Mouse (Mus musculus): Measurements from ENCODE around the gene Arhgap31. TPM values are rescaled to one million over a fixed set of nuclear protein-coding genes. Genes with fewer than 3 reads are reported as not detected.

Gene Arhgap31
- total RNA-seq, 2 experiments from 2014 or later = 34.8 to 48.2 TPM

DNA sequence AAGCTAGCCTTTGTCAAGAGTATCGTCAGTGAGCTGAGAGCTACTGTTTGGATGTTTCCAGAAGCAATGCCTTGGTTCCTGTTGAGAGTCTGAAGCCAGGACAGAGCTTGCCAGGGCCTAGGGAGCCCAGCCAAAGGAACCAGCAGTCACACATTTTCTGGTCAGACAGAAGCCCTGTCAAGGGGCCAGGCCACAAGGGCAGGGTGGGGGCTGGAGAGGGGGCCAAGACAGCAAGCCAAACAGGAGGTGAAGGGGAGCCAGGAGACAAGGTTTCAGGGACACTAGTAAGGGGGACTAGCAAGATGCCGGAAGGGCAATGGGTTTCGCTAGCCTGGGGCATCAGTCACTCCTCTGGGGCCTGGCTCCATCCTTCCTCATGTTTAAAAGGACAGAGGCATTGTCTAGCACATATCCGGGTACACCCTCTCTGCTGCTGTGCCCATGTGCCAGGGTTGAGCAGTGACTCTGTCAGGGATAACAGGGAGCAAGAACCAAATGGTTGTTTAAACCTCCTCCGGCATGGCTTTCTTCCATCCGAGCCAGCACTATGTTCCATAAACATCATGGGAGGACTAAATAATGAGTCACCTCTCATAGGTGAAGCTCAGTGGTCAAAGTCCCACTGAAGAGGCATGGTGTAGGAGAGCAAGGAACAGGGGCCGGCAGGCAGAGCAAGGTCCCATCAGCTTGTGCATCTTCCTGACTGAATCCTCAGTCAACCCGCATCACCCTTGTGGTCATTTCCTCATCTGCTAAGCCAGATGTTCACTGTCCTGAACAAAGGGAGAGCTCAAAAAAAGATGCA lies 44.0 kb downstream of the Arhgap31 start:
- intact Hi-C loops (cut with DNase I) = loop anchor here (5.0 kb wide), 1 partner anchor 37 kb away; no protein-coding TSS in a partner anchor
- DNase-seq (ENCODE audit: low spot score) = peak; percentile 71

DNA sequence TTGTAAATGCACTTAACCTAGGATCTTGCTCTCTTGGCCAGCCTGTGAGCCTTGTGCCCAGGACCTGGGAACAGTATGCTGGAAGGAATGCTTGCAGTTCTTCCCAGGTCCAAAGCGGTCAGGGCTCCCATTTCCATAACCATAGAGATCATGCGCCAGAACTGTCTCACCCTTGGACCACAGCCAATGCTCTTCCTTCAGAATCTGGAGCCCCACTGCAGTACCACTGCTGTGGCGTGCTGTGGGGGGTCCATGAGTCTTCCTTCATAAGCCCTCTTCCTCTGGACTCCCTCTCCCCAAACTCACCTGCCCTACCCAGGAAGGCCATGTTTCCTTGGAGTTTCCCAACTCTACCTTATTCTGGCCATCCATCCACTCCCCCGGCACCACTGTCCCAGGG lies 46.6 kb downstream of the Arhgap31 start:
- no peak for DNase-seq (ENCODE audit: low spot score)
- intact Hi-C loops (cut with DNase I) = loop anchor here (2.0 to 5.0 kb wide), 2 partner anchors 14 to 34 kb away; no protein-coding TSS in a partner anchor

DNA sequence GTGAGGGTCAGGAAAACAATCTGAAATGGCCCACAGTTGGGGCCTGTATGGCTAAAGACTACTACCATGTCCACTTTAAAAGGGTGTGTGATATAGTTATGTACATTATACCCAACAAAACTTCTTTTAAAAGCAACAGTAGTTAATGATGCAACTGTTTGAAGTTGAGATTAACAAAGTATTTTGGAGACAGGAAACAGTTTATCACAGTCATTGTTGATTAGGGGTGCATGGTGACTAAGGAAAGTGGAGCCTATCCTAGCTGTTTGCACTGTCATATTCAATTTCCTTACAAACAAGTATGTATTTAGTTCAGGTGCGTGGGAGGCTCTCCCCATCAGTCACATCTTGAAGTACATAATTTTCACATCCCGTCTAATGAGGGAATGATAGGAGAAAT lies 47.1 kb downstream of the Arhgap31 start:
- intact Hi-C loops (cut with DNase I) = loop anchor here (2.0 to 5.0 kb wide), 2 partner anchors 13 to 34 kb away; no protein-coding TSS in a partner anchor
- DNase-seq (ENCODE audit: low spot score) = no peak

DNA sequence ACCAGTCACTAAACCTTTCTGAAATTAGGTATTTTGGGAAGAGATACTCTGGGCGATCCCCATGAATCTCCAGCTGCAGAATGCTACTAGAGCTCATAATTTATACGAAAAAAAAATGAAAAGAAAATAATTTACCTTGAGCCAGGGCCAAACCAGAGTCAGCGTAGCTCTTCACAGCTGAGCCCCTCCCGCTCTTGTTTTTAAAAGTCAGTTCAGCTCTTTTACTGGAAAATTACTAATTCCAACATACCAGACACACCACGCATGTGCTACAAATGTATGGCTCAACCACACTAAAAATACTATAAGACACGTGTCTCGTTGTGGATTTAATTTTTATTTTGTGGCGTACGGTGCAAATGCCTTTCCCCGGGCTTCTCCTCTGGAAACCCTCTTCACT lies 50.5 kb downstream of the Arhgap31 start:
- intact Hi-C loops (cut with DNase I) = no loop called here
- DNase-seq (ENCODE audit: low spot score) = no peak

DNA sequence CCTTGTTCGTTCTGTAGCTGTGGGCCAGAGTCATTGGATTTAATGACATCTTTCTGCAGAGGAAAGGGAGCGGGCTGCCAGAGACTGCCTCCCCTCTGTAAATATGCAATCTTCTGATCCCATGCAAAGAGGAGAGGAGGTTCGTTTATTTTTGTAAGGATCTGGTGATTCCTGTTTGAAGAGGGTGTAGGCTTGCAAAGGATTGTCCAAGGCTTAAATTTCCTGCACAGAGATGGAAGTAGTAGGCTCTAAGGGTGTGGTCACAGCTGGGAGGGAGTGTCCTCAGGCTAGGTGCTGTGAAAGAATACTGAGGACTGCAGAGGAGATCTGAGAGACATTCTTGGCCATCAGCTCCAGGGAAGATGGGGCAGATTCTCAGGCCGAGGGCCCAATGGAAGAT lies 58.8 kb downstream of the Arhgap31 start:
- intact Hi-C loops (cut with DNase I) = no loop called here
- DNase-seq (ENCODE audit: low spot score) = no peak

DNA sequence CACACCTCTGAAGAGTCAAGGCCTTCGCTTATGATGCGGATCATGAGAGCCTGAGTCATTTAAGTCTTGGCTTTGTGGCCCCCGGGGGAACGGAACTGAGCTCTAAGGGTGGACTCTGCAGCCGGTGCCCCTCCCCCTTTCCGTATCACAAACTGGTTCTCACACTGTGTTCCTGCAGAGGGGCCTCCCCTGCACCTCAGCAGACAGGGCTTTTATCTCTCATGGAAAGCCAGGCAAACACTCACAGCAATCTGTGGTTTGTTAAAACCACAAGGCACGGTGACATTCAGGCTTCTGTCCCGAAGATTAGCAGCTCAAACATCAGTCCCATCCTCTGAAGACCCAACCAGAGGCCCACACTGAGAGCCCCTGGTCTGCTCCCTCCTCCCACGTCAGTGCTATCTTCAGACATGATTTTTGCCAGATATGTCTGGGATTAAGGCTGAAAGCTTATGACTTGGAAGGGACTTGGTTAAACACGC lies 59.6 kb downstream of the Arhgap31 start:
- intact Hi-C loops (cut with DNase I) = loop anchor here (2.0 kb wide), 1 partner anchor 13 kb away; no protein-coding TSS in a partner anchor
- no peak for DNase-seq (ENCODE audit: low spot score)

DNA sequence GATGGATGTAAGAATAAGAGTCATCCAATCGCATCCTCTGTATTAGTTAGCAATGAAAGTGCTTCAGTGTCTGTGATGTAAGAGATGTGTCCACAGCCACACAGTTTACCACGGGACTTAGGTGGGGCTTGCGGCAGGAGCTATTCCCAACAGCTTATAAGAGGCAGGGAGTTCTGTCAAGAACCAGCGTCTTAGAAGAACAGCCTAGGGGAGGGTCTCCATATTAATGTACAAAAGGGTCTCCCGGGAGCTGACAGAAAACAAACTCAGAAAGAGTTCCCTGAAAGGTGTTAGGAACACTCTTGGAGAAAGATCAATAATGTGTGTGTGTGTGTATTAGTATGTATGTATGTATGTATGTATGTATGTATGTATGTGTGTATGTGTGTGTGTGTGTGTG lies 60.4 kb downstream of the Arhgap31 start:
- no peak for DNase-seq (ENCODE audit: low spot score)
- intact Hi-C loops (cut with DNase I) = loop anchor here (2.0 kb wide), 1 partner anchor 14 kb away; no protein-coding TSS in a partner anchor

DNA sequence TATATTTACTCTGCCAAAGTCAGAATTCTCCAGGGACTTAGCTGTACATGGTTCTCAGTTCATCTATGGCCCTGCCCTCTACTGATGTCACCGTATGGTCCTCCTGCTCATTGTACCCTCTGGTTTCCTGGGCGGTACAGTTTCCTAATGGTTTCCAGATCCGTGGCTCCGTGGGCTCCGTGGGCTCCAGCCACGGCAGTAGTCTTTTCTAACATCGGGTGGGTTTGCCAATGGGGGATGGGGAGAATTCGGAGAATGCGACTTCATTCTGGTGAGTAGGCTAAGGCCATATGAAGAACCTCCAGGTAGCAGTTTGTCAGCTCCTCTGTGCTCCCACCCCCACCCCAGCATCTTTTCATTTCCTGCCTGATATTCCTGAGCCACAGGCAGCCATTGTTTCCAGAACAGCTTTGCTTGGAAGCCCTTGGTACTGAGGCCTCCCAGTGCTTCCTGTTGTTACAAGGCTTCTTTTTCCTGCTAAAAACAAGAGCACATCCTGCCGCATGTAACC lies 61.3 kb downstream of the Arhgap31 start:
- intact Hi-C loops (cut with DNase I) = loop anchor here (2.0 kb wide), 1 partner anchor 15 kb away; no protein-coding TSS in a partner anchor
- DNase-seq (ENCODE audit: low spot score) = no peak

DNA sequence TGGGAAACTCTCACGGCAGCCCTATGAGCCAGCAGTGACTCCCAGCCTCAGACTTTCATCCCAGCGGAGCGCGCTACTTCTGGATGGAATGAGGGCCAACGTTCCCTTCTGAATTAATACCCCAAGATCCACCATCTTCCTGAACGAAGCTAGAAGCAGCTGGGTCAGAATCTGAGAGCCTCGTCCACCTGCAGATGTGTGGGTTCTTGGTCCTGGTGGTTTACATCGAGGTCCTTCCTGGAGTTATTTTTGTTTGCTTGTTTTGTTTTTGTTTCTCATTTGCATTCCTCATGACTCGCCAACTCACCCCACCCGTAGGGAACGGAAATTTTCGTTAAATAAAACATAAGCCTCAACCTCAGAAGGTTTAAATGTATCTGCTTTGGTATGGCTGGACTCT lies 61.8 kb downstream of the Arhgap31 start:
- intact Hi-C loops (cut with DNase I) = no loop called here
- DNase-seq (ENCODE audit: low spot score) = no peak

DNA sequence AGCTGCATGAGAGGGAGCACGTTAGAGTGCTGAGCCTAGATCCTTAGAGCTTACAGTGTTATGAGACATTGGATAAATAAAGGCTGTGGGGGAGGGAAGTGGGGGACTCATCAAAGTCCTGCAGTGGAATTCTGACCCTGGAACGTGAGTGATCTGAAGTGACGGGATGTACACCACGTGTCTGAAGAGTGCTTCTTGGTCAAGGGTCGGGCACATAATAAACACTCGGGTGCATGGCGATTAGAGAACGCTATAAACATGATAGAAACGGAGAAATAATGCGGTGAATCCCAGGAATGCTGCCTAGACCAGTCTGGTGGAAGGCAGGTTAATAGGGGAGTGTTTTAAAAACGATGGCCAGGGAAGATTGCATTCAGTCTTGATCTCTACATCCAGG lies 63.6 kb downstream of the Arhgap31 start:
- intact Hi-C loops (cut with DNase I) = no loop called here
- no peak for DNase-seq (ENCODE audit: low spot score)

DNA sequence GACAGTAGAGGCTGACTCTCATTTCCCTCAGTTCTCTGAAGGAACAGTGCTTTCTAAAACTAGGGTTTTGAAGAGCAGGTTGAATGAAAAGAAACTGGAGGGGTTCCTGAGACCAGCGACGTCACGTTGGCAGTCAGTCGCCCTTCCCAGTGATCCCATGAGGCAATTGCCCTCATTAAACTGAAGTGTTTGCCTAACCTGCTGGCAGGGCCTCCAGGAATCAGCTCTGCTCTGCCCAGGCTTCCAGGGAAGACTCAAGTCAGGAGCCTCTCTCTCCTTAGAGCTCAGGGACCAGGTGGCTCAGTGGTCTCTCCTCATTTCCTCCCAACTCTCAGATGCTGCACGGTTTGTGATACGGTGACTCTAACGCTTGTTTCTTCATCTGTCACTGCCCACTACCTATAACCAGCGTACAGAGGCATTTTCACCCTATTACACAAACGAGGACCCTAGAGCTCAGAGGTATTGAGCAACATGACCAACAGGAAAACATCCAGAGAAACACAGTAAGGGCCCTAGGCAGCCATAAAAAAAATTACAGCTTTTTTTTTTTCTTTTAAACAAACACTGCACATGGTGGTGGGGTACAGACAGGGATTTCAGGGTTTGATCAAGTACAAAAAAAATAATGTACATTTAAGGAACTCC lies 64.2 kb downstream of the Arhgap31 start:
- intact Hi-C loops (cut with DNase I) = no loop called here
- DNase-seq (ENCODE audit: low spot score) = no peak

DNA sequence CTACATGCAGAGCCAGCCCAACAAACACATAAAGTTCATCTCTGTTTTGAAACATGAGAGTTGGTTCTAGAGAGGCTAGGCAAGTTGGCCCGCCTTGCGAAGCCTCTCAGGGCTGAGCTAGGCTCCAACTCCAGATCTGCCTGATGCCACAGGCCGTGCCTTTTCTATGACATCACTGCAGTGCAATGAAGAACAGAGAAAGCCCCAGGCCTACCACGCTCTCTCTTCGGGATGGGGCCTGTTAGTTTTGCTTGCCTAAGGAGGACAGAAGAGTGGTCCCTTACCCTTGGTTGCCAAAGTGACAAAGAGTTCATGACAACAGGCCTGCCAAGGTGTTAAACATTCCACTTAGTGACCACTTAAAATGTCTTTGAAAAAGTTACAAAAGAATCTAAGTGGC lies 64.9 kb downstream of the Arhgap31 start:
- intact Hi-C loops (cut with DNase I) = no loop called here
- DNase-seq (ENCODE audit: low spot score) = no peak

DNA sequence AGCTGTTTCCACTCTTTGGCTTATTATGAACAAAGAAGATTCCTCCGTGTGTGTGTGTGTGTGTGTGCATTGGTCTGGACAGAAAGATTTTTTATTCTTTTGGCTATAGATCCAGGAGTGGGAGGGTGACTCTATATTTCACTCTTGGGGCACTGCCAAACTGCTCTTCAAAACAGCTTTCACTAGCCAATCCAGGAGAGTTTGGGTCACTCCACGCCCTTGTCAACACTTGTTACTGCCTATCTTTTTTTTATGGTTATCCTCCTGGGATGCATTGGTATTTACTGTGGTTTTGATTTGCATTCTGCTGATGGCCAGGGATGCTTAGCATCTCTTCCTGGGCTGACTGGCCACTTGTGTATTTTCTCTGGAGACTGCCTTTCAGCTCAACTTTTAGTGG lies 68.6 kb downstream of the Arhgap31 start:
- intact Hi-C loops (cut with DNase I) = no loop called here
- DNase-seq (ENCODE audit: low spot score) = no peak

DNA sequence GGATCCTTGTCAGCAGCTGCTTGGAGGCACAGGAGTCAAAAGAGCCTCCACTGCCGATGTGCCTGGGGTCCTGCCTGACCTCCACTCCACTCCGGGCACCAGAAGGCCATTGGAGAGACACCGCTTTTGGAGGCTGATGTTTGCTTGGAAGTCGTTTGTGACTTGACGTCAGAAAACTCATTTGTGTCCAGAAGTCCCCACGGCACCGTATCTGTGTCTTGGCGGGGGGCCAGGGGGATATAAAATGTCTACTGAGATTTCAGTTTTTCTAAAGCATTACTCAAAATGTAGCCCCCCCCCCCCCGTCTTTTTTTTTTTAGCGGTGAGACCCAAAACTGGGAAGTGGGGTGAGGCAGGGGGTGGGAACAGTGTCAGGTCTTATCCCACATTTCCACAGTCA lies 76.0 kb downstream of the Arhgap31 start:
- DNase-seq (ENCODE audit: low spot score) = no peak

DNA sequence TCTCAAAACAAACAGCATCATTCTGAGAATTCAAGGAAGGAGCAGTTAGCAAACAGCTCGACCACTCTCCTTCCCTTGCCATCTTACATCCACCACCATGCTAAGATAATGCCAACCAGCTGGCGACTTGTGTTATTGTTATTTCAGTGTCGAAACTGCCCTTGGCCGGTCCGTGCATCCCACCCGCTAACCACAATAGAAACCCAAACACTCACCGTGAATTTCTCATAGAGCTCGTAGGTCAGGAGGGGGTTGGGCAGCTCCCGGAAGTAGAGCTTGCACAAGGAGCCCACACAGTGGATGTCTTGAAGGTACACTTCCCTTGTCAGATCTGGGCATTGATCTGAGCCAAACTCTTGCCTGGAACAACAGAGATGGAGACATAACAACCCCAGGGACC lies 76.4 kb downstream of the Arhgap31 start:
- DNase-seq (ENCODE audit: low spot score) = no peak
- intact Hi-C loops (cut with DNase I) = loop anchor here (10.0 kb wide), 1 partner anchor 68 kb away; no protein-coding TSS in a partner anchor

More for the DNA sequence above, 76.0 kb downstream of the Arhgap31 start:
- intact Hi-C loops (cut with DNase I) = loop anchor here (10.0 kb wide), 1 partner anchor 68 kb away; no protein-coding TSS in a partner anchor

DNA sequence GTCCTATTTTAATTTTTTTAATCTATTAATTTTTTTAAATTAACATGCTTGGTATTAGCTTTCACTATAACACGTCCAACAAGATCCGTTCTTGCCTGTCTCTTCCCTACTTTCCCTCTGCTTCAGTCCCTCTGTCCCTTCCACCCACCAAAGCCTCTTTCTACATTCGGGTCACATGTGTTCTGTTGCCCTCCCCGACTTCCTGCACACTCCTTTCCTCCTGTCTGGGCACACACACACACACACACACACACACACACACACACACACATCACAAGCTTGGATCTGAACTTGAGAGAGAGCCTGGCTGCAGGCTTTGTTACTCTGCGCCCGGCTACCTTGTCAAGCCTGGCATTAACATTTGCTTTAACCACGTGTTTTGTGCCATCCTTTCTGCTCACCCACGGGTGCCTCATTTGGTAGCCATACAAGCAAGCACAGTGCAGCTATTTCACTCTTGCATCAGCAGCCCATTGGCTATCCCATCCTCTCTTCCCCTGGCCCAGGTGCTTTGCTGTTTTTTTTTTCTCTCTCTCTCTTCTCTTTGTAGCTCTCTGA lies 77.2 kb downstream of the Arhgap31 start:
- intact Hi-C loops (cut with DNase I) = loop anchor here (10.0 kb wide), 1 partner anchor 69 kb away; no protein-coding TSS in a partner anchor
- no peak for DNase-seq (ENCODE audit: low spot score)

DNA sequence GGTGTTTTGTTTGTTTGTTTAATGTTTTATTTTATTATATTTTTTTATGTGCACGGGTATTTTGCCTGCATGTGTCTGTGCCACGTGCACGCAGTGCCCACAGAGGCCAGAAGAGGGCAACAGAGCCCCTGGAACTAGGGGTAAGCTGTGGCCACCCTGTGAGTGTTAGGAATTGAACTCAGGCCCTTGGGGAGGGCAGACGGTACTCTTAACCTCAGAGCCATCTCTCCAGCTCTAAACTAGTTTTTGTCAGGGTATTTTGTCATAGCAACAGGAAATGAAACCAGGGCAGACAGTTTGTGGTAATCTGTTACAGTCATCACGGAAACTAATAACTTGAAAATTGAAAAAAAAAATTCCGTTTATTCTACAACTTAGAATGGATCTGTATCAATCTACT lies 80.9 kb downstream of the Arhgap31 start:
- intact Hi-C loops (cut with DNase I) = loop anchor here (5.0 to 10.0 kb wide), 2 partner anchors 35 to 73 kb away; no protein-coding TSS in a partner anchor
- DNase-seq (ENCODE audit: low spot score) = no peak

DNA sequence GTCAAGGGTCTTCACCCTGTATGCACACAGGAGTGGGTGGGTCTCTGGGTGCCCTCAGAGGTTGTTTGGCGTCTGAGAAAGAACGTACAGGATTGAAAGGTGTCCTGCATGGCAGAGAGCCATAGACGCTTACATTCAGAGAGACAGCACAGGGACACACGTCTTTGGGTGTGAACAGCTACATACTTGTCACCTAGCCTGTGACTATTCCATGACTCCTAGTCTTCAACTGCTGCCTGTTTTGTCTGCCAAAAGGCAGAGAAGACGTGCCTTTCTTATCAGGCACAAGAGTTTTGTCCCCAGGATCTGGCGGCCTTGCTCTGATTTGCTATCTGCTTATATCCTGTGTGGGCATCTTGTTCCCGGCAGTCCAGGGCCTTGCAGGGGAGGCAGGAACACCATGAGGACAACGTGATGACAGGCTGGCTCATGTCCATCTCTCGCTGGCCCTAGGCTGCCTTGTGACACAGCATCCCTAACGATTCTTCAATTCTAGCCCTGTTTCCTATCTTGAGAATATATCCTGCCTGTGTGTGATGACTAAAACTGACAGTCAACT lies 87.2 kb downstream of the Arhgap31 start:
- DNase-seq (ENCODE audit: low spot score) = peak; percentile 40
- intact Hi-C loops (cut with DNase I) = no loop called here

DNA sequence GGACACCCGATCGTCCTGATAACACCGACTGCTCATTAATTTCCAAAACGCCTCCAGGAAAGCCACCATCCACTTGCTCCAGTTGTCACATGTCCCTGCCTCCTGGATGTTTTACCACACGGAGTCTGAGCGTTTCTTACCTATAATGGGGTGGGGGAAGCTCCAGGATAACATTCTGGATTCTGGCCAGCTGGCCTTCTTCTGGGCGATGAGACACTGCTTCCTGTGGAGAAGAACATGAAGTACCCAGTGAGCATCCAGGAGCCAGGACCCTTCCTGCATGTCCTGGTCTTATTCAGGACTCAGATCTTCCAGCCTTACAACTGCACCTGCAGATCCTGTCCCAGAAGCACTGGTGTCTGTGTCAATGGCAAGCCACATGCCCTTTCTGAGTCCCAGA lies 87.7 kb downstream of the Arhgap31 start:
- intact Hi-C loops (cut with DNase I) = no loop called here
- DNase-seq (ENCODE audit: low spot score) = no peak

DNA sequence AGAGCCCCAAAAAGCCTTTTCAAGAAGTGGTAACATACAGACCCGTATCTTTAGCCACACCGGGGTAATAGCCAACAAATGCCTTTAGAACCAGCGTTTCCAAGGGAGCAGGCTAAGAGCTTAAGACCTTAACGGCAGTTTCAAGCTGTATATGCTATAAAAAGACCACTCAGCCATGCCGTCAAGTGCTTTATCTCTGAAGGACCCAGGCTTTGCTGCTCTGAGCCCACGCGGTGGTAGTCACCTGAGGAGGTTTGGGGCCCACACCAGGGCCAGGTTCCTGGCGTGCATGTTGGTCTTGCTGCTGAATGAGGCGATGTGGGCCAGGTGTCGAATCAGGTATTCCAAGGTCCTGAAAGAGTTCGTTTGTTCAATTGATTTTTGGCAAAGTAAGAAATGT lies 88.8 kb downstream of the Arhgap31 start:
- DNase-seq (ENCODE audit: low spot score) = no peak
- intact Hi-C loops (cut with DNase I) = no loop called here

Data from heart, postnatal 25 days (tissue).